Comparison of ENCODE assay signal across 8 mouse cellular contexts in the genomic region with DNA sequence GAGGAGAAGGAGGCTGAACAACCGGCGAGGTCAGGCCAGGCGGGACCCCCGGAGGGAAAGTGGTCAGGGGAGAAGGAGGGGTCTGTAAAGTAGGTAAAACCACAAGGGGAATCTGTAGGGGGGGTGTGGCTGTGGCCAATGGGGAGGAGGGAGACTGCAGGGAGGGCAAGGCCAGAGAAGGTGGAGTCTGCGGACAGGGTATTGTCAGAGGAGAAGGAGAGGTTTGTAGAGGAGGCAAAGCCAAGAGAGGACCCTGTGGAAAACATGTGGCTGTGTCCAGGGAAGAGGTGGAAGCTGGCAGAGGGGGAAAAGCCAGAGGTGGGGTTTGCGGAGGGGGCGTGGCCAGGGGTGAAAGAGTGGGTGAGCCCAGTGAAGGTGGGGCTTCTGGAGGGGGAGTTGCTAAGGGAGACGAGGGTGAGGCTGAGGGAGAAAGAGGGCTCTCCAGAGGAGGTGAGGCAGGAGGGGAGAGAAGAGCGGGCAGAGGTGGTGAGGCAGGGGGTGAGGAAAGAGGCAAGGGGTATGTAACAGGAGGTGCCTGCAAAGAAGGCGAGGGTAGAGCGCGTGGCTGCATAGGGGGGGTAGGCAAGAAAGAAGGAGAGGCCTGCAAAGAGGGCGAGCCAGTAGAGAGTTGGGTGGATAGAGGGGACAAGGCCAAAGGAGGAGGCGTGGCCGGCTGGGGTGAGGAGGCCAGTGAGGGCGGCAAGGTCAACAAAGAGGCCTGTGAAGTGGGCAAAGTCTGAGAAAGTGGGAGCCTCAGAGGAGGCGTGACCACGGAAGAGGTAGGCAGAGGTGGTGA. TPM values are rescaled to one million over a fixed set of nuclear protein-coding genes. Genes with fewer than 3 reads are reported as not detected.
DNase-seq lines count a peak whose midpoint lies in the region; ATAC-seq and TF ChIP-seq lines count a peak whose summit lies in the region.
"Had no signal": no experiment of that assay in that cellular context is flagged by ENCODE, and none has a peak within 500 bp of the region (broad histone marks: within the 10 kb centered on the region; RNA-seq: fewer than 3 reads in every experiment).

No protein-coding gene starts in this region.

- peak; percentile 12 for ATAC-seq in forebrain, embryonic 15.5 days (replicated peaks)
- ATAC-seq in inflammation-experienced regulatory T-cells, adult 6 months: peak; percentile 34
- ATAC-seq in liver, embryonic 14.5 days (ENCODE audit: insufficient read depth): peak; percentile 67

- H3K79me2 ChIP-seq in myocyte (ENCODE audit: control insufficient read depth, insufficient read depth): no peaks in the 10 kb centered on the region

- H3K4me2 ChIP-seq in forebrain, embryonic 15.5 days (replicated peaks): peak overlapping the region; percentile 98
- H3K4me2 ChIP-seq in liver, embryonic 14.5 days (ENCODE audit: low read depth): peak overlapping the region; percentile 65
- H3K4me2 ChIP-seq in myocyte (ENCODE audit: low read depth): peak overlapping the region; percentile 77

- H3K27me3 ChIP-seq in forebrain, embryonic 15.5 days: no peaks in the 10 kb centered on the region
- H3K27me3 ChIP-seq in liver, embryonic 14.5 days (ENCODE audit: control insufficient read depth, insufficient read depth, low read length): peaks cover 49% of the 10 kb centered on the region
- H3K27me3 ChIP-seq in myocyte (ENCODE audit: control insufficient read depth, insufficient read depth, insufficient read length): peaks cover 12% of the 10 kb centered on the region

- H3K27ac ChIP-seq in forebrain, embryonic 15.5 days (replicated peaks): peak overlapping the region; percentile 44
- H3K27ac ChIP-seq in liver, embryonic 14.5 days: no peak overlapping the region

- 6% methylated on average over 17 of the region's 18 CpGs for WGBS in forebrain, embryonic 15.5 days
- WGBS in liver, embryonic 14.5 days (ENCODE audit: insufficient replicate concordance): under 1% methylated on average over 18 of the region's 18 CpGs

- peak; percentile 49 for DNase-seq in ES-CJ7 (ENCODE audit: low read depth, low spot score)
- DNase-seq in adrenal gland, adult 2 months: peak; percentile 91
- no peak for DNase-seq in liver, embryonic 14.5 days (ENCODE audit: low read depth in 3 of 3, low spot score in 3 of 3)
- DNase-seq in thymus, postnatal 14 days: peak; percentile 70

- H3K9me3 ChIP-seq in forebrain, embryonic 15.5 days: no peaks in the 10 kb centered on the region
- H3K9me3 ChIP-seq in liver, embryonic 14.5 days (ENCODE audit: control insufficient read depth, low read length): no peaks in the 10 kb centered on the region

- H3ac ChIP-seq in myocyte (ENCODE audit: control insufficient read depth, insufficient read length): peak overlapping the region; percentile 11

- no peak for TF ChIP-seq EP300 in liver, embryonic 14.5 days (IDR thresholded peaks at IDR 0.05; ENCODE audit: low read depth)

- peak overlapping the region; percentile 53 for H3K9ac ChIP-seq in forebrain, embryonic 15.5 days (replicated peaks)
- no peak overlapping the region; the same call in 1 of the 2 replicates for H3K9ac ChIP-seq in liver, embryonic 14.5 days (replicated peaks)

- no peak for TF ChIP-seq CTCF in liver, embryonic 14.5 days (IDR thresholded peaks at IDR 0.05; ENCODE audit: low read depth)

- peaks cover 25% of the 10 kb centered on the region for H3K36me3 ChIP-seq in forebrain, embryonic 15.5 days
- no peaks in the 10 kb centered on the region for H3K36me3 ChIP-seq in liver, embryonic 14.5 days (replicated peaks; ENCODE audit: control insufficient read depth, insufficient read depth, low read depth)
- H3K36me3 ChIP-seq in myocyte (ENCODE audit: control insufficient read depth, insufficient read depth): no peaks in the 10 kb centered on the region

- TF ChIP-seq POLR2A in myocyte (IDR thresholded peaks at IDR 0.05; ENCODE audit: insufficient read length, low read depth): no peak

- peaks cover 41% of the 10 kb centered on the region for H3K4me1 ChIP-seq in forebrain, embryonic 15.5 days
- peaks cover 0 to 10% of the 10 kb centered on the region in 2 experiments; a peak in 2 of 4 replicates for H3K4me1 ChIP-seq in liver, embryonic 14.5 days (replicated peaks; ENCODE audit: control insufficient read depth in 2 of 2, insufficient read depth in 2 of 2, low read length in 1 of 2)

- H3K4me3 ChIP-seq in forebrain, embryonic 15.5 days: peak overlapping the region; percentile 46
- peak overlapping the region; percentile 42 for H3K4me3 ChIP-seq in liver, embryonic 14.5 days (ENCODE audit: insufficient read depth in 1 of 2, low read depth in 2 of 2, low read length in 2 of 2)
- peak overlapping the region; percentile 11 for H3K4me3 ChIP-seq in myocyte

TF ChIP-seq in myocyte, 11 proteins besides CTCF, POLR2A, EP300 and RAD21:
- TF ChIP-seq TCF3 (IDR thresholded peaks at IDR 0.05; ENCODE audit: insufficient read length, low read depth) (no peak), CEBPB (IDR thresholded peaks at IDR 0.05; ENCODE audit: insufficient read depth, poor library complexity, severe bottlenecking) (no peak), USF1 (IDR thresholded peaks at IDR 0.05; ENCODE audit: low read depth) (no peak), REST (IDR thresholded peaks at IDR 0.05; ENCODE audit: insufficient read depth, insufficient read length) (no peak), MAX (IDR thresholded peaks at IDR 0.05; ENCODE audit: low read depth) (no peak), SRF (IDR thresholded peaks at IDR 0.05; ENCODE audit: control insufficient read depth, insufficient read length, low read depth) (no peak), MYOD1 (IDR thresholded peaks at IDR 0.05; ENCODE audit: control insufficient read depth in 1 of 3, insufficient read length in 2 of 3, low read depth in 2 of 3) (no peak), E2F4 (IDR thresholded peaks at IDR 0.05; ENCODE audit: insufficient read depth) (no peak), POLR2AphosphoS2 (IDR thresholded peaks at IDR 0.05; ENCODE audit: insufficient read length, low read depth) (no peak), TCF12 (IDR thresholded peaks at IDR 0.05; ENCODE audit: insufficient read depth, poor library complexity, severe bottlenecking) (no peak), MYOG (IDR thresholded peaks at IDR 0.05; ENCODE audit: control insufficient read depth in 1 of 3, insufficient read depth in 1 of 3, insufficient read length in 2 of 3, low read depth in 2 of 3) (no peak)

RNA-seq across cellular contexts. Expression of a gene that starts 3.9 kb away (rescaled TPM):
- total RNA-seq in adrenal gland, adult 2 months (2021): 1 to 10 TPM; 4.9 to 5.1 TPM
- polyA plus RNA-seq in adrenal gland, adult 2 months (2012; rRNA removed): 2.6 and 4.0 TPM in 2 replicates
- 40.5 and 52.5 TPM in 2 replicates for polyA plus RNA-seq in forebrain, embryonic 15.5 days (2015; fragmentation: Nextera tagmentation; extraction: Ambion mirVana)
- under 1 TPM; 0.30 to 0.57 (median 0.50) TPM for polyA plus RNA-seq in inflammation-experienced regulatory T-cells, adult 6 months (2017; shearing (Covaris generic))
- polyA plus RNA-seq in liver, embryonic 14.5 days (2012; rRNA removed): 0.22 and 0.39 TPM in 2 replicates
- 0.17 and 0.33 TPM in 2 replicates for polyA plus RNA-seq in liver, embryonic 14.5 days (2014; fragmentation: Nextera tagmentation; extraction: Ambion mirVana)
- 0.19 TPM for polyA plus RNA-seq in myocyte (2012; fragmentation: generic; extraction: Trizol)
- total RNA-seq: gastrocnemius, postnatal 36 days had no signal

RNA-seq across cellular contexts. Expression of a gene that starts 13.2 kb away (rescaled TPM):
- 10 to 100 TPM; 19.3 to 24.2 TPM for total RNA-seq in adrenal gland, adult 2 months (2021)
- 8.4 and 14.3 TPM in 2 replicates for polyA plus RNA-seq in adrenal gland, adult 2 months (2012; rRNA removed)
- polyA plus RNA-seq in forebrain, embryonic 15.5 days (2015; fragmentation: Nextera tagmentation; extraction: Ambion mirVana): not detected in 2 replicates
- polyA plus RNA-seq in inflammation-experienced regulatory T-cells, adult 6 months (2017; shearing (Covaris generic)): under 1 TPM in 1 of 3 experiments, not detected in 2; 0.90 TPM
- 0.03 and 0.04 TPM in 2 replicates for polyA plus RNA-seq in liver, embryonic 14.5 days (2012; rRNA removed)
- polyA plus RNA-seq in liver, embryonic 14.5 days (2014; fragmentation: Nextera tagmentation; extraction: Ambion mirVana): 0.13 and 0.18 TPM in 2 replicates
- polyA plus RNA-seq in myocyte (2012; fragmentation: generic; extraction: Trizol): 2.4 TPM

RNA-seq across cellular contexts. Expression of a gene that starts 25.1 kb away (rescaled TPM):
- 10 to 100 TPM; 72.0 to 93.2 TPM for total RNA-seq in adrenal gland, adult 2 months (2021)
- polyA plus RNA-seq in adrenal gland, adult 2 months (2012; rRNA removed): 81.3 and 90.6 TPM in 2 replicates
- 26.3 and 27.5 TPM in 2 replicates for polyA plus RNA-seq in forebrain, embryonic 15.5 days (2015; fragmentation: Nextera tagmentation; extraction: Ambion mirVana)
- 10 to 100 TPM; 17.2 to 33.1 (median 20.0) TPM for polyA plus RNA-seq in inflammation-experienced regulatory T-cells, adult 6 months (2017; shearing (Covaris generic))
- 11.7 and 13.2 TPM in 2 replicates for polyA plus RNA-seq in liver, embryonic 14.5 days (2012; rRNA removed)
- polyA plus RNA-seq in liver, embryonic 14.5 days (2014; fragmentation: Nextera tagmentation; extraction: Ambion mirVana): 6.6 and 7.8 TPM in 2 replicates
- 35.0 TPM for polyA plus RNA-seq in myocyte (2012; fragmentation: generic; extraction: Trizol)

RNA-seq across cellular contexts. Expression of a gene that starts 25.3 kb away (rescaled TPM):
- total RNA-seq in adrenal gland, adult 2 months (2021): 1 to 10 TPM; 1.0 to 1.2 TPM
- 10.3 and 12.7 TPM in 2 replicates for polyA plus RNA-seq in adrenal gland, adult 2 months (2012; rRNA removed)
- 0.89 and 1.3 TPM in 2 replicates for polyA plus RNA-seq in forebrain, embryonic 15.5 days (2015; fragmentation: Nextera tagmentation; extraction: Ambion mirVana)
- polyA plus RNA-seq in inflammation-experienced regulatory T-cells, adult 6 months (2017; shearing (Covaris generic)): under 1 TPM in 1 of 3 experiments, not detected in 2; 0.35 TPM
- 0.47 and 0.66 TPM in 2 replicates for polyA plus RNA-seq in liver, embryonic 14.5 days (2012; rRNA removed)
- 0.05 and 0.14 TPM in 2 replicates for polyA plus RNA-seq in liver, embryonic 14.5 days (2014; fragmentation: Nextera tagmentation; extraction: Ambion mirVana)
- polyA plus RNA-seq in myocyte (2012; fragmentation: generic; extraction: Trizol): 0.36 TPM

RNA-seq across cellular contexts. Expression of a gene that starts 34.6 kb away (rescaled TPM):
- 10 to 100 TPM in 1 of 2 experiments, 1 to 10 TPM in 1; 8.2 to 11.4 TPM for total RNA-seq in adrenal gland, adult 2 months (2021)
- polyA plus RNA-seq in adrenal gland, adult 2 months (2012; rRNA removed): 207 and 268 TPM in 2 replicates
- polyA plus RNA-seq in forebrain, embryonic 15.5 days (2015; fragmentation: Nextera tagmentation; extraction: Ambion mirVana): 3.1 and 3.4 TPM in 2 replicates
- 1 to 10 TPM; 1.9 to 8.2 (median 5.2) TPM for polyA plus RNA-seq in inflammation-experienced regulatory T-cells, adult 6 months (2017; shearing (Covaris generic))
- 5.2 and 6.4 TPM in 2 replicates for polyA plus RNA-seq in liver, embryonic 14.5 days (2012; rRNA removed)
- 0.30 and 0.34 TPM in 2 replicates for polyA plus RNA-seq in liver, embryonic 14.5 days (2014; fragmentation: Nextera tagmentation; extraction: Ambion mirVana)
- polyA plus RNA-seq in myocyte (2012; fragmentation: generic; extraction: Trizol): 1.4 TPM

Comparison
In these comparisons a context has a peak if more than half of its experiments do, and no peak if none do; other contexts are left out.
1. DNase-seq: peak in ES-CJ7 (single experiment), adrenal gland, adult 2 months (single experiment) and thymus, postnatal 14 days (single experiment); none in liver, embryonic 14.5 days (0 of 3).
2. ATAC-seq: peak in every context shown above with its lines; median percentile 67 in liver, embryonic 14.5 days; 34 in inflammation-experienced regulatory T-cells, adult 6 months; 12 in forebrain, embryonic 15.5 days.
3. Peak in every context shown above with its lines, with median percentiles within 50 percentile points of each other: H3K4me2 ChIP-seq and H3K4me3 ChIP-seq.